Comparison of ENCODE assay signal across 8 mouse cellular contexts in the genomic region with DNA sequence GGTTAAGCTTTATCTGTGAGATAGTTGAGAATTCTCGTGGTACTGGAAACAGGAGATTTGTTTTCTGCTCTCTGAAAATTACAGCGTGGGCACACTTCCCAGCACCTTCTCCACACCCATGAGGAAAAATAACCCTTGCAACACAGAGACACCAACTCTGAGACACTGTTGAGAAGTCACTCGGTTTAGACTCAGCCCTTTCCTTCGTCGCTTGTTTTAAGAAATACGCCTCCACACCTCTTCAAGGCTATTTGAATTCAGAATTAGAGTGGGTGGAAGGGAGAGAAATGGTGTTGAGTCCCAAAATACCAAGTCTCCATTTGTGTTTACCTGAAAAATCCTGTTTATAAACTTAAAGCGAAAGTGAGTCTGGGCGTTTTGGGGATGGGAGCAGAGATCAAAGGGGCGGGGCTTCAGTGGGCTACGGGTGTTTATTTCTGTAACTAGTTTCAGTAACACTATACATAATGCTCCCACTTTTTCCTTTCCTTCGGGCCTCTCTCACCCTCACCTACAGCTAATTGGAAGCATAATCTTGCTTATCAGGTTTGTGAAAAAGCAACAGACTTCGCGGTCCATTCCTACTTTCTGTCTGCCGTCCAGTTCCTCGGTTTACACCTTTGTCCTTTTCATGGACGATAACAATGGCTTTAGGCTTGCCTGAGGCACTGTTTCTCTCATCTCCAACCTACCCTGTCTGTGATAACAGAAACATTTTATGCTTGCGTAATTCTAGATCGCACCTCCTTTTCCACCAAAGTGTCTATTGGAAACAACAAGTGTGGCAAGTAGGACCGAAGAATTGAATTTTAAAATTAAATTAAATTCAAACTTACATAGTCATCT.
"Had no signal": no experiment of that assay in that cellular context is flagged by ENCODE, and none has a peak within 500 bp of the region (broad histone marks: within the 10 kb centered on the region; RNA-seq: fewer than 3 reads in every experiment).

No protein-coding gene starts in this region.

- DNase-seq: kidney, adult 11 months; kidney, adult 9 months; kidney, postnatal 36 days; liver, embryonic 13.5 days; liver, postnatal 0 days; thymus, adult 2 months; thymus, postnatal 25 days had no signal

- ATAC-seq: liver, postnatal 0 days; midbrain, embryonic 13.5 days had no signal
